Mouse (Mus musculus) heart, postnatal 4 days (tissue): ENCODE results near the gene Nap1l5. TPM values are rescaled to one million over a fixed set of nuclear protein-coding genes. Genes with fewer than 3 reads are reported as not detected.

ENCODE experiments used
- DNase-seq: peaks from one replicate; pipeline ENCODE4 v3.0.0; 2021
- total RNA-seq, 2 experiments: library from RNA; stranded (reverse); gene quantifications; 2 replicates each; pipeline ENCODE4 v1.2.3; 2021

Gene Nap1l5
- total RNA-seq: 1 to 10 TPM; 1.3 to 1.9 TPM

DNA sequence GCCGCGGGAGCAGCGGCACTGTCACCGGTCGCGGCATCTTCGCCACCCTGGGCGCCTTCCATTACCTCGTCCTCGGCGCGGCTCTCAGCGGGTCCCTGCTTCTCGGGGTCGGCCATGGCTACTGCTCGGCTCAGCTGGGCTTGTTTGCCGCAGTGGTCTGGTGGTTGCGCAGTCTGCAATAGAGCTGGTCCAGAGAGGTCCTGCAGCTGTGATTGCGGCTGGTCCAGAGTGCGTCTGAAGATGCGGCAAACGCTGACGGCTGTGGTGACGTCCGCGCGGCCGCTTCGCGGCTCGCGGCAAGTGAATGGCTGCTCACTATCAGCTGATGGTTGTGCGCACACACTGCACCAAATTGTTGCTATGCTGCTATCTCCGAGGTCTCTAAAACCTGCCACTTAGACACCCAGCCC, at the start of gene Nap1l5:
Gene Nap1l5 (minus strand): TSS at position 225 of the 410 bp plus-strand sequence.
- peak; percentile 18 for DNase-seq

GRCm38 (mm10) chr6:58951128-58951992, 44.5 kb upstream of the Nap1l5 start:
- DNase-seq: no peak

DNA sequence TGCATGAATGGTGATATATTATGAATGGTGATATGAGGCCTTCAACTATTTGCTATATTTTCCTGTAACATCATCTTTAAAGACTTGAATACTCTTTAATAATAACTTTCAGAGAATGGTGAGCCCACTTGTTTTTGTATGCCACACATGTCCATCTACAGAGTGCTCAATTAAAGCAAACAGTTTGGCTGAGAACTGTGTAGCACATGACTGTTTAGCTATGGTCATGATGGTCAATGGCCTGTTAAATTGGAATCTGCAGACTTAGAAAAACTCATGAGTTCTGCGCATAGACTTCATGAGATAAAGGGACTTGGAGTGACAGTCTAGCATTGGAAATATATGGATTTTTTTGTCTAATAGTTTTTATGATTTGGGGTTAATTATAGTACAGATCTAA, 43.5 kb upstream of the Nap1l5 start:
- DNase-seq: no peak

GRCm38 (mm10) chr6:58946840-58947239, 40.0 kb upstream of the Nap1l5 start:
- DNase-seq: no peak

GRCm38 (mm10) chr6:58946246-58946645, 39.4 kb upstream of the Nap1l5 start:
- no peak for DNase-seq

- DNase-seq: no peak
Observed at GRCm38 (mm10) chr6:58943958-58944357, 37.1 kb upstream of the Nap1l5 start.

GRCm38 (mm10) chr6:58942276-58942675, 35.4 kb upstream of the Nap1l5 start:
- no peak for DNase-seq

DNA sequence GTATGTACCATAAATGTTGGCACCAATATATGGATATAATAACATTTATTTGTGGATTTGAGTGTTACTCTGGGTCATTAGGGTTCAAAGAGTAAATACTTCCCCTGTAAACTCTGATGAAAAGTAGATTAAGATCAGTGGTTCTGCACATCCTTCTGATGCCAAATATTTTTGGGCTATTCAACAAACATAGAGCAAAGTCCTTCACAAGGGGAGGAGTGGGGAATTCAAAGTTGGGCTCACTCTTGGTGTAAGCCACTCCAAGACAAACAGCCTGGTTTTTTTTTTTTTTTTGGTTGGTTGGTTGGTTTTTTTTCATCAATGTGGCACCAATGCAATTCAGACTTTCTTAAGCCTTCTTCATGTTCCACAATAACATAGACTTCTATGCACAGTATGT, 30.9 kb upstream of the Nap1l5 start:
- DNase-seq: no peak

- DNase-seq: no peak
Observed at GRCm38 (mm10) chr6:58934144-58934543, 27.3 kb upstream of the Nap1l5 start.

DNA sequence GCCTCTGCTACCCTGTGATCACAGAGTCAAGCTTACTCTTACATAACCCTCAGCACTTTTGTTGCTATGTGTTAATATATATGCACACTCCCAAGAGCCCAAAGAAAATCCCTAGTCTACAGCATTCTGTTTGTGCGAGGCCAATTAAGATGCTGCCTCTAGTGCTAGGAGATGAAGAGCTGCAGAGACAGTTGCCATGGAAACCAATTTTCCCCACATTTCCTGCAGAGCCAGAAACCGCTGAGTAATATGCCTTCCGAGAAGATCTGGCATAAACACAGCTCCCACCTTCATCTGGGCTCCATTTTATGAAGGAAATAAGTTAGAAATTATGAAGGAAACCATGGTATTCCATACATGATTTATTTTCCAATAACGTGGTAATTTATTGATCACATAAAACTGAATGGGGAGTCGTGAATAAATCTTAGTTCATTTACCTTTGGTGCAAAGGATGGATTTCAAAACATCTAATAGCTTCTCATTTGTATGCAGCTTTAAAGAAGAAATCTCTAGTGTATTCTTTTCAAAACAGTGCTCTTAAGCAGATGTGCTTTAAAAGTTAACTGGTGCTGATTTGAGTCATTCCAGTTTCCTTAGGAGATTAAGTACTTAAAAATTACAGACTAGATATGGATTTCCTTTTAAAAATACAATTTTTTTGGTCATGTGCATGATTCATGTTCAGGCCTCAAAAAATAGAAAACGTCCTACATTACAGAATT, 26.5 kb upstream of the Nap1l5 start:
- no peak for DNase-seq

GRCm38 (mm10) chr6:58932515-58933188, 25.8 kb upstream of the Nap1l5 start:
- DNase-seq: no peak

DNA sequence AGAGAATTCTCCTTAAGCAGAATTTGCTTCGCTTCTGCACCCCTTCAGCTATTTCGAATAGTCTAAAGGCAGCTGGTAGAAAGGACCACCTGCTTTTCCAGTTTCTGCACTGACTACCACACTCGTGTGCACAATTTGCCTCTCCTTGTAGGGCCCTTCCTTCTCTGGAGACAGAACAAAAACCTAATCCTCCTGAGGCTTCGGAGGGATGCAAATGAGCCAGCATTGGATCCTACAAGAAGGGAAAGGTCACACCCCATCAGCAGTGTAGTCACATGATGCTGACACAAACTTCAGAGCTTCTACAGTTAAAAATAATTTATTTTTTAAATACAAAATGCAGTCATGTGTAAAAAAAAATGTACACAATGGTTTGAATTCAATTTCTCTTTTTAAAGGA, 24.3 kb upstream of the Nap1l5 start:
- no peak for DNase-seq

GRCm38 (mm10) chr6:58929911-58930431, 23.1 kb upstream of the Nap1l5 start:
- peak; percentile 74 for DNase-seq

GRCm38 (mm10) chr6:58927881-58928280, 21.0 kb upstream of the Nap1l5 start:
- DNase-seq: peak; percentile 66

- no peak for DNase-seq
Observed at GRCm38 (mm10) chr6:58922511-58922910, 15.6 kb upstream of the Nap1l5 start.

- DNase-seq: no peak
Observed at GRCm38 (mm10) chr6:58921623-58922022, 14.7 kb upstream of the Nap1l5 start.

DNA sequence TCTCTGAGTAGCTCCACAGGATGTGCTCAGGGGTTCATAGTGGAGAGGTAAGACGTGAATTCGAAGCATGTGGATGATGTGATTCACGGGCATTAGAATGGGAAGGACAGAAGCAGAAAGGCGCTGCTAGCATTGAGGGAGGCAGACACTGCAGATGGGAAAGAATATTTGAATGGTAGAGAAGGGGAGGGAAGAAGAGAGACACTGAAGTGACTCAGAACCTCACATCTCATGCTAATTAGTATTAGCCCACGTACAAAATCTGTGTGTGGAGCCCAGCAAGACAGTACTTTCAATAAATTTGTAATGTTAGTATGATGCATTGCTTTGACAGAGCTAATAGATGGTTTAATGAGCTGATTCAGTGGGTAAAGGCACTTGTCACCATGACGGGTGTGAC, 13.9 kb upstream of the Nap1l5 start:
- DNase-seq: no peak

- no peak for DNase-seq
Observed at GRCm38 (mm10) chr6:58916498-58916897, 9.6 kb upstream of the Nap1l5 start.

DNA sequence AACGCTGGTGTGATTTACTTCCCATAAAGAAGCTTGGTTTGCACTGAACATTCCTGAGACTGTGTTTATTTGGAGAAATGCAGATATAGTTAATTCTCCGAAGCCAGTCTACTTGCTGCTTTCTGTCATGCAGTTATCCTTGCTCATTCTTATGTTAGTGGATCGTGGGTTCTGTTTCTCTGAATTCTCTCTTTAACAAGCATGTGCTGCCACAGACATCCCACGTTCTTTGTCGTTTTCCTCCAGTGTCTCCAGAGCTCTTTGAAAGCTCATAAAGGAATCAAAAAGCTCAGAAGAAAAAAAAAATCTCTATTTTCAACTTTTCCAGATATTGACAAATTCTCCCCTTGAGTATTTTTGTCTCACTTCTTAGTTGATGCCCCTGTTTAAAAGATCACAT, 7.1 kb upstream of the Nap1l5 start:
- DNase-seq: no peak

DNA sequence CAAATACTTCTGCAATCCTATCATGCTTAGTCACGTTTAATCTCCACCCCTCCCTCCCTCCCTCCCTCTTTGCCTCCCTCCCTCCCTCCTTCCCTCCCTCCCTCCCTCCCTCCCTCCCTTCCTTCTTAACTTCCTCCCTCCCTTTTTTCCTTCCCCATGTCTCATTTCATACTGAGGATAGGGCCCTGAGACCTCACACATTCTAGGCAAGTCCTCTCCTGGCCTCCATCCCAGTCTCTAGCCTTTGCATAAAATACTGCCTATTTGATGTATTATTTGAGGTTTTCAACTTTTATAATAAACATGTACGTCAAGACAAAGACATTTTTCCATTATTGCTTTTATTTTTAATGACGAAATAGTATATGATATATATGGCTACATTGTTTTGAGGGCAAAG, 6.7 kb upstream of the Nap1l5 start:
- DNase-seq: no peak

DNA sequence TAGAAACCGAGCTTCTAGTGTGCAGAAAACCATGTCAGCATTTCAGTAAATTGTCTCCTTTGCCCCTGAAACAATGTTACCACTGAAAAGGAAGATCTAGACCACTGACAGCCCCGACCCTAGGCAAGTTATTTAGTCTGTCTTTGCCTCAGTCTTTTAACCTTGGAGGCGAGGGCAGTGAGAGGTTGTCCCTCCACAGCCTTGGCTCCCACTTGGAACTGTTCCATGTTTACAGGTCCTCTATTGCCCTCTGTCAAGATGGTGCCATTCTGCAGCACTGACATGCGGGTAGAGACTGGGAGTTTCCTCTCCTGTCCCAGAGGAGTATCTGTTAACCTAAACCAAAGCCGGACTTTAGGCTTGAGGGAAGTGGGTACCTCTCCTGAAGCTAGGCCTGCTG, 6.0 kb upstream of the Nap1l5 start:
- no peak for DNase-seq

DNA sequence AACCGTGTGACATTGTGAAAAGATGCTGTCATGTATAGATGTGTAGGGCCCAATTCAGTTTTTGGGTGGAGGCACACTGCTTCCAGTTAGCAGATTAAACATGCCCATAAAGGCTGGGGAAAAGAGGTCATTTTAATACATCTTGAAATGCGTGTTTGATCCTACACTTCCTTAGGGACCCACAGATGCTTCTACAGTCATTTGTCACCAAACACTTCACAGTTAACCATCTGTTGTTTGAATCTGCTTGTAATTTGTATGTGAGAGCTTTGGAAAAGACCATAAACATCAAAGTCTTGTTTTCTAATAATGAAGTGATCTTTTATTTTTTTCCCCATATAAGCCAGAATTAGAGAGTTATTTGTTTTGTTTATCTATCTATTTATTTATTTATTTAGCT, 915 bp upstream of the Nap1l5 start:
- DNase-seq: no peak

GRCm38 (mm10) chr6:58907336-58907735, 460 bp upstream of the Nap1l5 start:
- DNase-seq: no peak
